Mouse (Mus musculus): Measurements from ENCODE around the gene Elk1. TPM values are rescaled to one million over a fixed set of nuclear protein-coding genes. Genes with fewer than 3 reads are reported as not detected.

The Elk1 gene
- 1.8 and 2.1 TPM in 2 replicates for polyA plus RNA-seq (2015; fragmentation: Nextera tagmentation; extraction: Ambion mirVana)

DNA sequence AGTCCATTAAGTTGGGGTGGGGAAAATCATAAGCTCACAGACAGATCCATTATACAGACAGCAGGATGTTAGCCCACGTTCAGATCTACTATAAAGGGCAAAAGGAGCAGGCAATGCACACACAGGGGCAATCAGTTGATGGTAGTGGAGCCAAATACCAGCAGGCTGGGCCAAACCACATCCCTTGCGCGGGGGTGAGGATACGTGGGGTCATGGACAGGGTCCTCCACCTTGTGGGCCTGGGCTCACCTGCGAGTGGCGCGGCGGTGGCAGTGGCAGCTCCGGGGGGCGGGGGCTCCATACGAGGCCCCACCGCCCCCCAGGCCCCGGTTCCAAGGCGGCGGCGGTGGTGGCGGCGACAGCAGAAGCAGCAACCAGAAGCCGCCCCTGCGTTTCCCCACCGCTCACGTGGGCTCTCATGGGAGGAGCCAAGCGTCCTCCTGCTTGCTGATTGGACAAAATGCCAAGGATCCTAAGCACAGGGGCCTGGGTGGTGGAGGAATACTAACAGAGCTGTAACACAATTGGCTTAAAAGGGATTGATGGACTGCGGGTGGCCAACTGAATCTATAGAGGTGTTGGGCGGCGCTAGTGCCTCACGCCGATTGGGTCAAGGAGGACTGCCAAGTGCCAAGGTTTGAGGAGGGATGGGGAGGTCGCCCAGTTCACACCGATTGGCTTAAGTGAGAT, at the start of gene Elk1:
Gene Elk1 (minus strand): TSS at position 418 of the 690 bp plus-strand sequence.
- peak within 1 kb of the TSS; percentile 66 for H3K4me3 ChIP-seq (ENCODE audit: low read depth, low read length)
- H3K36me3 ChIP-seq (replicated peaks; ENCODE audit: insufficient read depth, low read length): no peaks in the 10 kb centered on the region
- H3K4me1 ChIP-seq (ENCODE audit: insufficient read depth): no peaks in the 10 kb centered on the region
- peak within 1 kb of the TSS; percentile 80 for H3K27ac ChIP-seq (ENCODE audit: low read depth)
- peak; percentile 87 for DNase-seq
- ATAC-seq: peak; percentile 95
- TF ChIP-seq CTCF (IDR thresholded peaks at IDR 0.05; ENCODE audit: low read depth) (no peak), EP300 (IDR thresholded peaks at IDR 0.05; ENCODE audit: low read depth) (no peak)
- peak within 1 kb of the TSS; percentile 72 for H3K9ac ChIP-seq (replicated peaks)
- no peaks in the 10 kb centered on the region for H3K9me3 ChIP-seq (ENCODE audit: low read length)
- H3K4me2 ChIP-seq (ENCODE audit: low read depth, low read length): peak within 1 kb of the TSS; percentile 70
- H3K27me3 ChIP-seq (ENCODE audit: insufficient read depth, low read length): no peaks in the 10 kb centered on the region
- 15% methylated on average over 30 of the region's 30 CpGs for WGBS (ENCODE audit: insufficient replicate concordance)

DNA sequence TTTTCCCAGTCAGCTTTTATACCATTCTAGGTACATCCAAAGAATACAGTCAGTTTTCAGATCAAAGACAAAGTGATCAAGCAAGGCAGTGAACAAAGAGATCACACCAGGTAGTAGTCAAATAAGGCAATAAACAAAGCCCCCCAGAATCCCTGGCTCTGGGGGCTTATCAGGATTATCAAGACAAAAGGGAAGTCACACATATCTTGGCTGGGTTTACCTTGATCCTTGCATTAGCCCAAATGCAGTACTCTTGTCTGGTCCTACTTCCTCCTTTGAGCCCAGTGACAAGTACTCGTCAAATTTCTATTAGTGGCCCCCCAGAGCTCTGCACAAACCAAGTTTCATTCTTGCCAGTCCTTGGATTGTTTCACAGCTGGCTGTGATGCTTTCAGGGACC, 30.5 kb upstream of the Elk1 start:
- WGBS (ENCODE audit: insufficient replicate concordance): 26% methylated on average over 1 of the region's 1 CpGs
- no peak overlapping the region for H3K27ac ChIP-seq (ENCODE audit: low read depth)
- DNase-seq (no peak), ATAC-seq (no peak)
- no peaks in the 10 kb centered on the region for H3K4me1 ChIP-seq (ENCODE audit: insufficient read depth)
- no peak overlapping the region for H3K4me3 ChIP-seq (ENCODE audit: low read depth, low read length)
- no peaks in the 10 kb centered on the region for H3K27me3 ChIP-seq (ENCODE audit: insufficient read depth, low read length)
- TF ChIP-seq CTCF (IDR thresholded peaks at IDR 0.05; ENCODE audit: low read depth): no peak
- no peak for TF ChIP-seq EP300 (IDR thresholded peaks at IDR 0.05; ENCODE audit: low read depth)
- no peak overlapping the region for H3K9ac ChIP-seq (replicated peaks)
- no peaks in the 10 kb centered on the region for H3K9me3 ChIP-seq (ENCODE audit: low read length)
- H3K4me2 ChIP-seq (ENCODE audit: low read depth, low read length): no peak overlapping the region
- no peaks in the 10 kb centered on the region for H3K36me3 ChIP-seq (replicated peaks; ENCODE audit: insufficient read depth, low read length)

DNA sequence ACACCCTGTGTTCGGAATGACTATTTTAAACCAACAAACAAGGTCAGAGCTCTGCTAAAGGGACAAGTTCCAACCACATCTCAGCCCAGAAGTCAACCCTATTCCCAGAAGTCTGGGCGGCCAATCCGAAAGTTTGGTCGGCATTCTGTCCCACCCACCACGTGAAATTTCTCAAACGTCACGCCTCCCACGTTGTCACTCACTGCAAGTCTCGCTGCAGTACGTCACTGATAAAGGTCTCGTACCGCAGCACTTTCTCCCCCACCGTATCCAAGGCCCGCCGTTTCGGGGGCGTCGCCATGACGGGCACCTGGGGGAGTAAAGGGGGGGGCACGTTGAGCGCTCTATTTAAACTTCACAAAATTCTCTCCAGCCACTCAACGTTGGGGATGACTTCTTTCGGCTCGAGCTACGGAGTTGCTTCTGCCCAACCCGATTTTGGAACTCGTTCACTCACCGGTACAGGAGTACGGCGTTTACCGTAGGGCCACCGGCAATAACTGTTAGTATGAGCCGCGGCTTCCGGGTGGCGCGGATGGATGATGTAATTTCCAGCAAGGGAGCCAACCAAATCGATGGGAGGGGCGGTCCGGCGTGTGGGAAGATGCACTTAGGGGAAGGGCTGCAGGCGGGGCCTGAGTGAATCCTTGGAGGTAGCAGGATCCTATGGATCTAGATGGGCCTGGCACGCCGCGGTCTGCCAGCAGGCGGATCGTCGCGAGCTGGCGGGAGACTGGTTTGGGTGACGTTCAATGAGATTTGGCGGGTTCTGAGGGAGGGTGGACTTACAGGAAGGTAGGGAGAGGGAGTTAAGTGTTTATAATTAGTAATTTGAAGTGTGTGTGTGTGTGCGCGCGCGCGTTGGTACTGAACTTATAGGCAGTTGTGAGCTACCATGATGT, 11.3 kb upstream of the Elk1 start, which contains the start of gene Uxt:
Gene Uxt (minus strand): TSS at position 541 of the 902 bp plus-strand sequence.
- Histone ChIP-seq H3K4me1 (ENCODE audit: insufficient read depth) (no peaks in the 10 kb centered on the region), H3K9ac (replicated peaks) (peak within 1 kb of the TSS; percentile 60), H3K9me3 (ENCODE audit: low read length) (no peaks in the 10 kb centered on the region), H3K4me3 (ENCODE audit: low read depth, low read length) (peak within 1 kb of the TSS; percentile 60), H3K27ac (ENCODE audit: low read depth) (peak within 1 kb of the TSS; percentile 96), H3K27me3 (ENCODE audit: insufficient read depth, low read length) (no peaks in the 10 kb centered on the region), H3K4me2 (ENCODE audit: low read depth, low read length) (peak within 1 kb of the TSS; percentile 68), H3K36me3 (replicated peaks; ENCODE audit: insufficient read depth, low read length) (peaks cover 3% of the 10 kb centered on the region)
- DNase-seq (peak; percentile 91), ATAC-seq (peak; percentile 92)
- WGBS (ENCODE audit: insufficient replicate concordance): 18% methylated on average over 57 of the region's 57 CpGs
- TF ChIP-seq EP300 (IDR thresholded peaks at IDR 0.05; ENCODE audit: low read depth): peak; percentile 25; the same call in 1 of the 2 replicates
- TF ChIP-seq CTCF (IDR thresholded peaks at IDR 0.05; ENCODE audit: low read depth): peak; percentile 42

DNA sequence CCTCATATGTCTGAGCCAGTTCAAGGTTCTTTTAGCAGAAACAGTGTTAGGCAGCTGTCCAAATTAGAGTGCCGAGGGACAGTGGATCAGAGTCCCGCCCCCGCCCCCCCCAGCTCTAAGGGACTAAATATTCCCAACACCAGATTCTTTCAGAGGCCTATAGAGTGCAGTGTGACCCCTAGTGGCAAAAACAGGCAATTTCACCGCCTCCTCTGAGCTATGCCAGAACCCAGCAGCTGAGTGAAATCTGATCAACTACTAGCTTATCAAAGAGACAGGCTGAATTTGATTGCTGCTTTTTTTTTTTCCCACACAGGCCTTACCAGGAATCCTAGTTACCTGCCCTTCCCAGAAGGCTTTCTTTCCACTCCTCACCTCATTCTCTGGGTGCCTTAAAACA, 4.4 kb downstream of the Elk1 start:
- ATAC-seq (no peak), DNase-seq (peak; percentile 41)
- no peaks in the 10 kb centered on the region for H3K27me3 ChIP-seq (ENCODE audit: insufficient read depth, low read length)
- no peak overlapping the region for H3K9ac ChIP-seq (replicated peaks)
- no peaks in the 10 kb centered on the region for H3K4me1 ChIP-seq (ENCODE audit: insufficient read depth)
- WGBS (ENCODE audit: insufficient replicate concordance): 8% methylated on average over 4 of the region's 4 CpGs
- no peak overlapping the region for H3K4me3 ChIP-seq (ENCODE audit: low read depth, low read length)
- no peak overlapping the region for H3K27ac ChIP-seq (ENCODE audit: low read depth)
- no peaks in the 10 kb centered on the region for H3K9me3 ChIP-seq (ENCODE audit: low read length)
- H3K36me3 ChIP-seq (replicated peaks; ENCODE audit: insufficient read depth, low read length): no peaks in the 10 kb centered on the region
- TF ChIP-seq CTCF (IDR thresholded peaks at IDR 0.05; ENCODE audit: low read depth) (peak; percentile 64), EP300 (IDR thresholded peaks at IDR 0.05; ENCODE audit: low read depth) (no peak)
- H3K4me2 ChIP-seq (ENCODE audit: low read depth, low read length): no peak overlapping the region

DNA sequence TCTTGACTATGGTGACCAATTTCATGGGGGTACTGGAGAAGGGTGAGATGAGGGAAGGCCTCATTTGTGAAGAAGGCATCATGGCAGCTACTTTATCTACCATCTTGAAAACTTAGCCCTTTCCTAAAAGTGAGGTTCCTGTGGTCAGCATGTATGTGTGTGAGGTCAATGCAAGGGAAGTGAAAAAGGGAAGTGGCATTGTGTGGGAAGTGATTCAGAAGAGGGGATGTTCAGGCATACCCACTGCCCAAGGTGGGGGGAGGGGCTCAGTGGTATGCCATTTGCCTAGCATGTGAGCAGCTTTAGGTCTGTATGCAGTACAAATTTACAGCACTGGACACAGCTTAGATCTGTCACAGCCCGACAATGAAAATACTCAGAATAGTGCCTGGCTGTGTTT, 18.4 kb downstream of the Elk1 start:
- Histone ChIP-seq H3K4me3 (ENCODE audit: low read depth, low read length) (no peak overlapping the region), H3K9ac (replicated peaks) (no peak overlapping the region), H3K27me3 (ENCODE audit: insufficient read depth, low read length) (no peaks in the 10 kb centered on the region), H3K27ac (ENCODE audit: low read depth) (no peak overlapping the region; the same call in 1 of the 2 replicates), H3K36me3 (replicated peaks; ENCODE audit: insufficient read depth, low read length) (no peaks in the 10 kb centered on the region; the same call in 1 of the 2 replicates), H3K4me1 (ENCODE audit: insufficient read depth) (no peaks in the 10 kb centered on the region), H3K4me2 (ENCODE audit: low read depth, low read length) (no peak overlapping the region), H3K9me3 (ENCODE audit: low read length) (no peaks in the 10 kb centered on the region)
- ATAC-seq (peak; percentile 57), DNase-seq (peak; percentile 48)
- WGBS (ENCODE audit: insufficient replicate concordance): 58% methylated on average over 1 of the region's 1 CpGs
- TF ChIP-seq CTCF (IDR thresholded peaks at IDR 0.05; ENCODE audit: low read depth) (no peak), EP300 (IDR thresholded peaks at IDR 0.05; ENCODE audit: low read depth) (no peak)

DNA sequence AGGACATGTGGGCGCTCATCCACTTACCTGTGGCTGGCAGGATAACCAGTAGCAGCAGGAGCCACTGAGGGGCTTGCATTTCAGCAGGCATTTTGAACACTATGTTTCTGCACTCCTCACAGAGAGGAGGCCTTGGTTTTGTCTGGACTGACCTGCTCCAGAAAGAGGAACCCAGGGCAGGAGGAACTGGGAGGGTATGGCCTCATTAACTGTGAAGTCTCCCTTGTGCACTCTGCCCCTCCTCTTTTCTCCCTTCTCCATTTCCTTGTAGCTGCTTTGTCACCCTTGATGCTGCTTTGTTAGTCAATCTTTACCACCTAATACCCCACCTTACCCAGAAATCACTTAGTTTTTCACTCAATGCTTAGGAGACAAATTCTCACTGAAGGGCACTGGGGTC, 19.0 kb downstream of the Elk1 start, which contains the start of gene Cfp:
Gene Cfp (minus strand): TSS at position 192 of the 400 bp plus-strand sequence.
- peak; percentile 52; the same call in 1 of the 2 replicates for ATAC-seq

More for the DNA sequence above, 19.0 kb downstream of the Elk1 start, which contains the start of gene Cfp:
- peak within 1 kb of the TSS; percentile 26; the same call in 1 of the 2 replicates for H3K4me2 ChIP-seq (ENCODE audit: low read depth, low read length)
- DNase-seq: no peak
- H3K27me3 ChIP-seq (ENCODE audit: insufficient read depth, low read length): no peaks in the 10 kb centered on the region
- no peak within 1 kb of the TSS for H3K9ac ChIP-seq (replicated peaks)
- 43% methylated on average over 1 of the region's 1 CpGs for WGBS (ENCODE audit: insufficient replicate concordance)
- no peaks in the 10 kb centered on the region; the same call in 1 of the 2 replicates for H3K36me3 ChIP-seq (replicated peaks; ENCODE audit: insufficient read depth, low read length)
- H3K4me1 ChIP-seq (ENCODE audit: insufficient read depth): no peaks in the 10 kb centered on the region
- 0 out of 2 replicates have a peak within 1 kb of the TSS, but pooled peaks have one; percentile 17 for H3K4me3 ChIP-seq (ENCODE audit: low read depth, low read length)
- H3K9me3 ChIP-seq (ENCODE audit: low read length): no peaks in the 10 kb centered on the region
- TF ChIP-seq EP300 (IDR thresholded peaks at IDR 0.05; ENCODE audit: low read depth) (no peak), CTCF (IDR thresholded peaks at IDR 0.05; ENCODE audit: low read depth) (no peak)
- peak within 1 kb of the TSS; percentile 60 for H3K27ac ChIP-seq (ENCODE audit: low read depth)

Data from liver, postnatal 0 days (tissue).